Mouse (Mus musculus) layer of hippocampus, adult 18-20 months (tissue): ENCODE measurements around the gene Mllt10. TPM values are rescaled to one million over a fixed set of nuclear protein-coding genes. Genes with fewer than 3 reads are reported as not detected.
A peak's percentile ranks its signal among the peaks of the same experiment; 100 is the strongest.

Experiments
- DNase-seq, 2 experiments: peaks; one replicate each; pipeline ENCODE4 v3.0.0; 2022; ENCODE audit warnings: low spot score in 2 of 2
- long read RNA-seq: library from polyadenylated mRNA; stranded (forward); transcript quantifications from one replicate; pipeline ENCODE4 v2.0.0, GENCODE M21; 2021
- total RNA-seq, 2 experiments: library from RNA; stranded (reverse); gene quantifications; 2 replicates each; pipeline ENCODE4 v1.2.3; 2021

Mllt10 gene
- 10 to 100 TPM; 51.7 to 59.6 TPM for total RNA-seq
- long read RNA-seq, partial matches to known transcripts, result 2 of 18 reads
- long read RNA-seq, other reads (novel, unspliced or antisense), result 15 of 18 reads

GRCm38 (mm10) chr2:18055016-18055928 lies at the start of gene Mllt10:
Gene Mllt10, plus strand, starts transcription at chr2:18055237.
- DNase-seq, result no peak

DNA sequence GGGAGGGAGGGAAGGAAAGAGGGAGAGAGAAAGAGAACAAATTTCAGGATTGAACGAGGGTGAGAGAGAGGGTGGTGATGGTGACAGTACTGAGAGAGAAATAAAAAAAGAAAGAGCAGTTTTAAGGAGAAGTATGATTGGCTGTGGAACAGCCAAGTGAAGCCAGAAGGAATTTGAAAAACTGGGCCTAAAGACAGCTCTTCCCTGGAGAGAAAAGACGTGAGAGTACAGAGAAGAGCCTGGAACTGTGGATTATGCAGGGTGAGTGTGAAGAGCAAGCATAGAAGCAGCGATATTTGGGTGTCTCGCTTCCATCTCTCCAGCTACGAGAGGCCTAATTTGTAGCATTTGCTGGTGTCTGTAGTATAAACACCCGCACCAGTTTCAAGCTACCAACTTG lies 43.8 kb upstream of the Mllt10 start:
- no peak for DNase-seq

DNA sequence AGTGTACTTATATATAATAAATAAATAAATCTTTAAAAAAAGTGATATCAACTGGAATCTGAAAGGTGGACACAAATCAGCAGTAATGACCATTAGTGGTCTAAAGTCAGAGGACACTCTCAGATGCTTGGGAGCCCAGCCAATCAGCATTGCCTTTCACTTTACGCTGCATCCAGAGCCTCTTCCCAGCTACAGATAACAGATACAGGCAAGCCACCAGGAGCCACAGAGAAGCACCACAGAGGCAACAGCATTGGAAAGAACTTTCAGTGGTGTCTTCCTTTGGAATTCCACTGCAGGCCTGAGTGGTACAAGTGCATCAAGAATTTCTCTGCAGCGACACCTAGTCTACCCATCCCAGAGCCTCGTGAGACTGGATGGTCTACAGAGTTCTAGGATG lies 42.2 kb upstream of the Mllt10 start:
- DNase-seq, result no peak

- no peak for DNase-seq
Observed at GRCm38 (mm10) chr2:18015581-18015980, 39.5 kb upstream of the Mllt10 start.

DNA sequence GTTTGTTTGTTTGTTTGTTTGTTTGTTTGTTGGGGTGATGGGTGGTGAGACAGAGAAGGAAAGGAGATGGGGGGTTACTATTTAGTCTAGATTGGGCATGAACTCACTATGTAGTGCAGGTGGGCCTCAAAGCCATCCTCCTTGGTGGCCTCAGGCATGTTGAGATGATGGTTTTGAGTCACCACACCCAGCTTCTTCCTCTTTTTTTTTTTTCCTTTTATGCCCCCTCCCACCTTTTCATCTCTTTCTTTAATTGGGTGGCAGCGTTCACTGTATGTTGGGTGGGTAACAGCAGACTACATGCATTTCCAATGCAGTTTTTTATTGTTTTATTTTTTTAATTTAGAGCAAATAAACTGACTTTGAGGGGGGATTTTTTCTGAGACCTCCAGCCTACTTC lies 38.4 kb upstream of the Mllt10 start:
- no peak for DNase-seq

DNA sequence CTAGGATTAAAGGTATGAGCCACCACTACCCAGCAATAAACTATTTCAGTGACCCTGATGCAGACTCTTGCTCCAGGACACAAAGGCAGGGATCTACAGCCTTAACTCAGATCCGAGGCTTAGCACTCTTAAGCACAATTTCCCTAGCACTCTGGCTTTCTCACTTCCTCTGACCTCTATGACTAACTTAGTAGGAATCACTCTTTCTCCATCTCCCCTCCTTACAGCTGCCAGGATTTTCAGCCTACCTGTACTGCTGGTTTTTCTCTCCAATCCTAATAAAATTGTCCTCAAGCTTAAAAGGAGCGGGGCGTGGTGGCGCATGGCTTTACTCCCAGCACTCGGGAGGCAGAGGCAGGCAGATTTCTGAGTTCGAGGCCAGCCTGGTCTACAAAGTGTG lies 37.7 kb upstream of the Mllt10 start:
- DNase-seq, result no peak

DNA sequence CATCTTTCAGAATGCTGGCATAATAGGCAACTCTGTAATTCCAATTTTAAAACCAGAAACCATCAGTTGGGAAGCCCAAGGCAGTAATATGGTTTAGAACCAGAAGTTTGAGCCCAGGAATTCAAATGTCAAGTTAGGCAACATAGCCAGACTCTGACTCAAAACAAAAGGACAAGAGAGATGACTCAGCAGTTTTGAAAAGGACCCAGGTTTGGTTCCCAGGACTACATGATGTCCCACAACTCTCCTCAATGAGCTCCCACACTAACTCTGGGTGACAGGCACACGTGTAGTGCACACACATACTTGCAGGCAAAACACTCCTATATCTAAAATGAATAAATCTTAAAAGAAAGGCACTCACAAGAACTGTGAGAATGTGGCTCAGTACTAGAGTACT lies 35.9 kb upstream of the Mllt10 start:
- no peak for DNase-seq

- DNase-seq, result no peak
Observed at GRCm38 (mm10) chr2:18022886-18023285, 32.2 kb upstream of the Mllt10 start.

GRCm38 (mm10) chr2:18025116-18025515 lies 29.9 kb upstream of the Mllt10 start:
- no peak for DNase-seq

DNA sequence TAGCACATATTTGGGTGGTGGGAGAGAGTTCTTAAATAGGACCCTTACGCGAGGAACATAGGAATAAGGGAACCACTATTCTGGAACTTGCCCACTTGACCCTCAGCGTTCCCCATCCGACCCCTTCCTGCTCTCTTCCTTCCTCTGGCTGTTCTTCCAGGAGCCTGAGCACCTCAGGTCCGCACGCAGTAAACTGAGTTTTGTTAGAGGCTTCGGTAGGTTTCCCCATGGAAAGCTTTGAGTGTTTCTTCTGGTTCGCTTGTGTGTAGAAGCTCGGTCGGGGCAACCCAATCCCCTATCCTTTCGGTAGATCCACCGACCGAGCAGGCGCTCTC lies 29.3 kb upstream of the Mllt10 start:
- no peak for DNase-seq

DNA sequence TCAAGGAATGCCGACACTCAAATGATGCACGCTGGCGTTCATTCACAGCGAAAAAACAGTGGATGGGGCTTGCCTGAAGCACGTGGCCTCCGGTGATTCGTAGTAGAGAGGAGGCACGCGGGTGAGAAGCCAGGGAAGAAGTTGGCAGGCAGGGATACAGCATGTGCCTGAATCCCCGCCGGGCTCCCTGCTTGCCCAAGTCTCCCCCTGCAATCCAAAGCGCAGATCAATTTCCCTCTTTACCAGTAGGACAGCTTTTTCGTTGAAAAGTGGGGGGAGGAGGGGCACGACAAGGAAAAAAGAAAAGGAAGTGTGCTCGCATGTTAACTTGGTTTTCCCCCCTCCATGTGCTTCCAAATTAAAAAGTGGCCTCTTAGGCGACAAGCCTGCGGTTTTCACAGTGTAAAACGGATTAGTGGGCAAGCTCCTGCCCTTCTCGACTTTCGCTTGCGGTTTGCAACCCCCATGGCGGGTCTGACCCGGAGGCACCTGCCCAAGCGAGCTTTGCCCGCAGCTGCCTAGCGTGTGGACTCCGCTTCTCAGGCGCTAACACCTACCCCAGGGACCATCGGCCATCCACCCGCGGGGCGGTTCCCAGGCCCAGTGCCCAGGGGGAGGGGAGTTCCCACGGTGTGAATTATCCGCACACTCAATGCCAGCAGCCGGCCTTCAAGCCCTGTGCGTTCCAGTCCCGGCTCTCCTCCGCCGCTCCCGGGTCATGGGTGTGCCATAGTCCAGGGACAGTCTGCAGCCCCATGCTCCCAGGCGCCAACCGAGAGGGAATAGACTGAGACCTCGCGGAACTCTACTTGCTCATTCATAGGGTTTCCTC lies 28.7 kb upstream of the Mllt10 start:
- peak in 1 of 2 experiments; percentile 50 for DNase-seq

- peak; percentile 92 to 97 for DNase-seq
Observed at GRCm38 (mm10) chr2:18027448-18028139, 27.4 kb upstream of the Mllt10 start.

- peak; percentile 84 for DNase-seq
Observed at GRCm38 (mm10) chr2:18028140-18029021, 26.7 kb upstream of the Mllt10 start.

- no peak for DNase-seq
Observed at GRCm38 (mm10) chr2:18029656-18030055, 25.4 kb upstream of the Mllt10 start.

GRCm38 (mm10) chr2:18030581-18030980 lies 24.5 kb upstream of the Mllt10 start:
- DNase-seq, result no peak

- peak in 1 of 2 experiments; percentile 60 for DNase-seq
Observed at GRCm38 (mm10) chr2:18031271-18031821, 23.7 kb upstream of the Mllt10 start.

GRCm38 (mm10) chr2:18031831-18032537 lies 23.1 kb upstream of the Mllt10 start:
- DNase-seq, result no peak

- no peak for DNase-seq
Observed at GRCm38 (mm10) chr2:18032538-18032895, 22.5 kb upstream of the Mllt10 start.
